Mouse (Mus musculus) embryo, embryonic 10 days (tissue): Measurements from ENCODE around the gene Hist1h2ae.
"Not testable (repeated sequence)": the region's sequence is repeated elsewhere in the genome, so short reads cannot be mapped to it uniquely, and the experiment has no call there.

Source experiments
- DNase-seq: peaks from one replicate; pipeline ENCODE4 v3.0.0-alpha.2; 2015; ENCODE audit warnings: low spot score

The Hist1h2ae gene

DNA sequence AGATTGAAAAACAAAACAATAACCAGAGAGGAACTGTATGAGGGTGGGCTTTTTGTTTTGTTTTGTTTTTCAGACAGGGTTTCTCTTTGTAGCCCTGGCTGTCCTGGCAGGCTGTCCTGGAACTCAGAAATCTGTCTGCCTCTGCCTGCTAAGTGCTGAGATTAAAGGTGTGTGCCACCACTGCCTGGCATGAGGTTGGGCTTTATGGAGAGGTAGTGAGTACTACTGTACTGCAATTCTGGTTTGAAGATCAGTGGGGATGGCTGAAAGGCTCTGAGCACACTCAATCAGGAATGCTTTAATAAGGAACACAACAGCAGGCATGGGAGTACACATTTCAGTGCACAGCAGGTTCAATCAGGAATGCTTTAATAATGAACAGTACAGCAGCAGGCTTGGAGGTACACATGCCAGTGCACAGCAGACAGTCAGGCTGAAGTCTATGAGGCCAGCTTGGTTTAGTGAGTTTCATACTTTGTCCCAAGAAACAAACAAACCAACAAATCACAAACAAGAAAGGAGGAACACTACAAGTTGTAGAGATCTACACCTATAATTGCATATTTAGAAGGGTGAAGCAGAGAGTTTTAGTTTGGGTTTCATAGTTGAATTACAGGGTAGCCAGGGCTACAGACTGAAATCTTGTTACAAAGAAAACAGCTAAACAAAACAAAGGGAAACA lies 12.5 kb upstream of the Hist1h2ae start:
- DNase-seq, result peak; percentile 47

DNA sequence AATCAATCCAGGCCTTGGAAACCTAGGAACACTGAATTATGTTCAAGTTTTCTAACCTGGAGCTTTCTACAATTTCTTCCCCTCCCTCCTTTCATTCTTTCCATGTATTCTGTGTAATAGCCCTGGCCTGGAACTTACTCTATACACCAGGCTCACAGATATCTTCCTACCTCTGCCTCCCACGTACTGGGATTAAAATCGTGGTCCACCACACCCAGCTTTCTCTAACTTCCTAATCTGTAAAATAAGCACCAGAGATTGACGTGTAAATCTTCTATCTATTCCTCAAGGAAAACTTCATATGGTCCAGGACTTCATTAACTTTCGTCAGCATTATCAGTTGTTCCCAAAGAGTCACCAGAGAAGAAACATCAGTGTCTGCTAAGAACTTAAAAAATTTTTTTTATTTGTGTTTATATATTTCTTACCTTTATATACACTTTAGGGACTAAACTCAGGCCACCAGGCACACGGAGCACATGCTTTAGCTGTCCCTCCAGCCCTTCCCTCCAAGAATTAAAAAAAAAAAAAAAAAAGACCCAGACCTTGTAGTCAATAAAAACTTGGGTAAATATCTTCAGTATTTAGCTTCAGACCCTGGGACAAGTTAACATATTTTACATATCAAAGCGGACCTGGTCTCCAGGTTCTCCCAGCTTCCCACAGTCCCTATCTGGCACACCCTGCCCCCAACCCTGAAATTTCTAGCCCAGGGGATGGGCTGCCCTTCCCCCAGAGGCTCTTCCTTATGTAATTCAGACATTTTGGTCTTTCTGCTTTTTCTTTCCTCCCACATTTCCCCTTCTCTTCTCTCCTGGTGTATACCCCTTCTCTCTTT lies 11.4 kb upstream of the Hist1h2ae start:
- peak; percentile 47 for DNase-seq

- DNase-seq, result peak; percentile 94
These were observed 10.6 kb upstream of the Hist1h2ae start, which contains the start of gene Hist1h4d for GRCm38 (mm10) chr13:23581408-23582218. Gene Hist1h4d (plus strand): TSS chr13:23581598.

GRCm38 (mm10) chr13:23577835-23578234 lies 6.8 kb upstream of the Hist1h2ae start:
- no peak for DNase-seq

DNA sequence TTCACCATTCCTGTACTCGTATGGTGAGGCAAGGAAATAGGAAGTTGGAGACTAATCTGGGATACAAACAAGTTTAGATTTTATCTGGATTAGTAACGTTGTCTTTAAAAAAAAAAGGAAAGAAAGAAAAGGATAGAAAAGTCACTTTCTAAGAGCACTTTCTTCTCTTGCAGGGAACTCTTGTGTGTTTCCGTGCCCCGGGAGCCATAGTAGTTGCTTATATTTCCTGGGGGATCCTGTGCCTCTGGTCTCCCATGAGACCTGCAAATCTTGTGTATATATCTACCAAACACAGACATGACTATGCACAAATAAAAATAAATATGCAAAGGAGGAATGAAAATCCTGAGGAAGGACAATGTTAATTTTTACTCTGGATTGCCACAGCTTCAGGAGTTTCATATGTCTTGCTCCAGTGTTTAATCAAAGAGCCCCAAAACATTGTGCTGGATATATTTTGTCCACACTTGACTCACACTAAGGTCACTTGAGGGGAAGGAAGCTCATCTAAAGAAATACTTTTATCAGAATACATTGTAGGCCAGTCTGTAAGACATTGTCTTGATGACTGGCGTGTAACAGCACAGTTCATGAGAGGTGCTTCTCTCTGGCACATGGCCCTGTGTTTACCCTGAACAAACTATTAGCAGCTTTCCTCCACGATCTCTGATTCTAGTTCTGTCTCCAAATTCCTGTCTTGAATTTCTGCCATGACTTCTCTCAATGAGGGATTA lies 6.1 kb upstream of the Hist1h2ae start:
- no peak for DNase-seq

DNA sequence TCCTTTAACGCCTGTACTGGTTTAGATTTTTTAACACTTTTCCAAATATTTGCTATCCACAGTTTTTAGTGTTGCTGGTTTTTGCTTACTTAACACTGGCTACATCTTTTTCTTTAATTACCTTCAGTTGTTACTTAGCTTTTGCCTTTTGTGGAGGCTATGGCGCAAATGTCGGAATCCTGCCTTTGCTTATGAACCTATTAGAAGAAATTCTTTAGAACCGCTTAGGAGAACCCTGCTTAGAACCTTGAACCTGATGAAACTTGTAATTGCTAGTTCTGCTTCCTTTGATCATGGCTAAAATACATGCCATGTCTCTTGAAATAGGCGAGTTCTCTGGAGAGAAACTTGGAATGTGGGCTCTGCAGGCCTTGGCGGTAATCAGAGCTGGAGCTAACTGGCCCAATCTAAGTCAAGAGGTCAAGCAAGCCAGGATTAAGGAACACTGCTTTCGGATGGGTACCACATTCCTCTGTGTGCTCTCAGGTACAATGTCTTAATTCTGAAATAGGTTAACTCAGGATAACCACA lies 5.4 kb upstream of the Hist1h2ae start:
- DNase-seq, result peak; percentile 74

DNA sequence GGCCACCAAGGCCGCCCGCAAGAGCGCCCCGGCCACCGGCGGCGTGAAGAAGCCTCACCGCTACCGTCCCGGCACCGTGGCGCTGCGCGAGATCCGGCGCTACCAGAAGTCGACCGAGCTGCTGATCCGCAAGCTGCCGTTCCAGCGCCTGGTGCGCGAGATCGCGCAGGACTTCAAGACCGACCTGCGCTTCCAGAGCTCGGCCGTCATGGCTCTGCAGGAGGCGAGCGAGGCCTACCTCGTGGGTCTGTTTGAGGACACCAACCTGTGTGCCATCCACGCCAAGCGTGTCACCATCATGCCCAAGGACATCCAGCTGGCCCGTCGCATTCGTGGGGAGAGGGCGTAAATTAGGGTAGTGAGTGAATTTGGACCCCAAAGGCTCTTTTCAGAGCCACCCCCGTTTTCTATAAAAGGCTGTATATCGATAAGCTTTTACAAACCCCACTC lies 4.9 kb upstream of the Hist1h2ae start:
- DNase-seq, result not testable (repeated sequence)

DNA sequence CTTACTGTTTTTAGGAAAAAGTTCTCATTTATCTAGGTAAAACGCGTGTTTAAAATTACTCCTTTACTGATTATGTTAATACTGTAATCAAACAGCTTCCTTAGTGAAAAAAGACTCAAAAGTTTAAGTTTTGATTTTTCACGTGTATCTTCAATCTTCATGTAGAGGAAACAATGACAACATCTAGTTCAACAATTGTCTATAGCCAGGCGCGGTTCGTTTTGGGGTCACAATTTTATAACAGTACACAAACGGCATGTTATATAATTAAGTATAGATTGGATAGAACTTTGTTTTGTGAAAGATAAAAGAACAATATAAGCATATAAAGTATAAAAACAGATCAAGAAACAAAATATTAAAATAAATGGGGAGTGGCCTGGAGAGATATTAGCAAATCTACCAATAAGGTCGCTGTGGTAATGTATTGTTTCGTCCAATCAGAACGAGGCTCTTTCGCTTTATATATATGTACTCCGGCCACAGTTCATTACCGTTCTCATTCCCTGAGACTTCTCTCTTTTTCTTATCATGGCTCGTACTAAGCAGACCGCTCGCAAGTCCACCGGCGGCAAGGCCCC lies 4.3 kb upstream of the Hist1h2ae start, which contains the start of gene Hist1h3d:
Gene Hist1h3d (plus strand): TSS at position 493 of the 581 bp plus-strand sequence.
- DNase-seq, result peak; percentile 89

DNA sequence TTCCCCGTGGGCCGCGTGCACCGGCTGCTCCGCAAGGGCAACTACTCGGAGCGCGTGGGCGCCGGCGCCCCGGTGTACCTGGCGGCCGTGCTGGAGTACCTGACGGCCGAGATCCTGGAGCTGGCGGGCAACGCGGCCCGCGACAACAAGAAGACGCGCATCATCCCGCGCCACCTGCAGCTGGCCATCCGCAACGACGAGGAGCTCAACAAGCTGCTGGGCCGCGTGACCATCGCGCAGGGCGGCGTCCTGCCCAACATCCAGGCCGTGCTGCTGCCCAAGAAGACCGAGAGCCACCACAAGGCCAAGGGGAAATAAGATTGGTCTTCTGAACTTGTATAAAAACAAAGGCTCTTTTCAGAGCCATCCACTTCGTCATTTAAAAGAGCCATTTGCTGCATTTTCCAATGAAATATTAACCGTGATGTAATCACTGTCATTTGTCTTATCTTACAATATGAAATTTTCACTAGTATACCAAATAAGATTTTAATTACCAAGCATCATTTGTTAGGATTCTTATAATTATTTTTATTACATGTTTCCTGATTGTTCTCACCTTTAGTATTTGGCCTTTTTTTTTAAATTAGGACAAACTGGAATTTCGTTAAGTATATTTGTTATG lies 3.6 kb upstream of the Hist1h2ae start:
- not testable (repeated sequence) for DNase-seq

GRCm38 (mm10) chr13:23573898-23574524 lies 3.0 kb upstream of the Hist1h2ae start, which contains the start of the genes Hist1h2bf and Hist1h2ad:
Gene Hist1h2bf (minus strand): TSS chr13:23574196.
Gene Hist1h2ad (plus strand): TSS chr13:23574381.
- peak; percentile 98 for DNase-seq

DNA sequence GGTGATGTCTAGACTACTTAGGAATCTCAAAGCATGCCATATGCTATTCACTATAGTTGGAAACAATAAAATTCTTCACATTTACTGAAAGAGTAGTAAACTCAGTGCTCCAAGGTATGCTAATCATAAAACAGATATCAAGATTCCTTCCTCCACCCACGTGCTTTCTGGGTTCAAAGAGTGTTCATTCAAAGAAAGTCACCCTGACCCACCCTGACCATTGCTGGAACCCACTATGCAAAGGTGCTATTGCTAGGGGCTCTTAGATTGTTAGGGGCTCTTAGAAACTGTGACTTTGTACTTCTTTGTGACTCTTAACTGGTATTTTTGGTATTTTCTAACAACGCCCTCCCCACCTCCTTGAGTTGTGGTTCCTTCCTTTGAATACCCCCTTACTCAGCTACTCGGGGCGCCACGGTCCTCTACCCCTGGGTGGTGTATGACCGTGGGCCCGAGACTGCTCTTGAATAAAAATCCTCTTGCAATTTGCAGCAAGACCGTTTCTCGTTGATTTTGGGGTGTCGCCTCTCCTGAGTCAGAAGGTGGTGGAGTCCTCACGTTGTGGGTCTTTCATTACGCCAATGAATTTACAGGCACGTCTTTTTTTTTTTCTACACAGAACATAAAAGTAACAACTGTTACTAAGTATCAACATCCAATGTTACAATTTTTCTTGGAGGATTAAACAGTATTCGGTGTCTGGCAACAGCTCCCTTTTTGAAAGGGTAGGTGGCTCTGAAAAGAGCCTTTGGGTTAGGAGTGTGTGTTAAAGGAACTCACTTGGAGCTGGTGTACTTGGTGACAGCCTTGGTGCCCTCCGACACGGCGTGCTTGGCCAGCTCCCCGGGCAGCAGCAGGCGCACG lies 2.2 kb upstream of the Hist1h2ae start:
- DNase-seq, result not testable (repeated sequence)

DNA sequence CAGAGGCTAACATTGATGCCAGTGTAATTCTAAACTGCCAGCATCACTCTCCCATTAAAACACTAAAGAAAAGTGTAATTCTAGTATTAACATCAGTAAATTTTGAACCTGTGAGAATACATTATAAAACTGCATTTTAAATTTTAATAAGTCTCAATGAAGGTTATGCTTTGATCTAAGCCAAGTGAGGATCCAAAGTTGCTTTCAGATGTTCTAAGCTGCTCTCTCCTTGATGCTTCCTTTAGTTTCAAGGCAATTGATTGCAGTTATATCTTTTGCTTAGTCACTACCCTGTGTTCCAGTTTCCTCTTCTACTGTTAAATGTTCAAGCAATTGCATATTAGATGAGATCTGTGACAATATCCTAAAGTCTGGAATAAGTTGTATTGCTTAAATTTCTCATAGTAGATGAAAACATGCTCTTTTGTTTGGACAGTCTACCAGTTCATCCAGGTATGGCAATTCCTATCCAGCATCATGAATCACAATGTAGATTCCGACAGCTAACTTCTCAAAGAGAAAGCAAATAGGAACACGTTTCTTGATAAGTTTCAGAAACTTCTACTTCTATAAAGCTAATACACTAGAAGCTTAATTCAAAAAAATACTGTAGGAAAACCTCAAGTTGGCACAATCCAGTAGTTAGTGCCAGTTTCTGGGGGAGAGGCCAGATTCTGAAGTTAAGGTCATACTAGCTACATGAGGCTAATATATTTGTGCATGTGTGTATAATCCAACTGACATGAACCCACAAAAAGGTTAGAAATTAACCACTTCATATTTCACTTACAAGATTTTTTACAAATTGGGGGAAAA lies 1.4 kb upstream of the Hist1h2ae start:
- peak; percentile 54 for DNase-seq

GRCm38 (mm10) chr13:23571504-23572217 lies 641 bp upstream of the Hist1h2ae start:
- peak; percentile 68 for DNase-seq

GRCm38 (mm10) chr13:23570261-23571021 lies 579 bp downstream of the Hist1h2ae start:
- DNase-seq, result not testable (repeated sequence)

- DNase-seq, result no peak
These were observed 6.5 kb downstream of the Hist1h2ae start for GRCm38 (mm10) chr13:23564482-23564881.
